In the genomic region with DNA sequence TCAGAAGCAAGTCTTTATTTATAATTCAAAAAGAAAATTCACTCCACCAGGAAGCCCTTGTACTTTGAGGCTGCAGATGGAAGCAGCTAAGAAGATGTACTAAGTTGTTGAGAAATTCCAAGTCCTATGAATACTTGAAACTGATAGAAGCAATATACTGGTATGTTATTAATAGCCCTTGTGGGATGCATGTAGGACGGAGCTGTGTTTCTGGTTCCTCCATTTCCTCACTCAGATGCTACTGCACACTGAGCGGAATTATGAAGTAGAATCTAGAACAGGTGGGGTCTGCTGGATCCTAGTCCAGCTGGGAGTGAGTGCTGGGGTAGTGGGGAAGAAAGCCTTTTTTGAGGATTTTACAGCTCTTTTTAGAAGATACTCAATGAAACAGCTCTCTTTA, we compare ENCODE assay signal across 14 mouse cellular contexts.
"Had no signal": no experiment of that assay in that cellular context is flagged by ENCODE, and none has a peak within 500 bp of the region (broad histone marks: within the 10 kb centered on the region; RNA-seq: fewer than 3 reads in every experiment).

No protein-coding gene starts in this region.

- DNase-seq: gastrocnemius, adult 2 months; gastrocnemius, postnatal 10 days; gastrocnemius, postnatal 25 days; heart, adult 18-20 months; heart, postnatal 10 days; heart, postnatal 4 days; kidney, adult 11 months; kidney, adult 2 months; kidney, adult 9 months; kidney, postnatal 14 days; kidney, postnatal 36 days; layer of hippocampus, adult 9-11 months; layer of hippocampus, postnatal 36 days; left cerebral cortex, postnatal 4 days had no signal
